Mouse (Mus musculus) stomach, embryonic 15.5 days (tissue): Measurements from ENCODE around the gene Mthfsl. TPM values are rescaled to one million over a fixed set of nuclear protein-coding genes. Genes with fewer than 3 reads are reported as not detected.
"Not testable (repeated sequence)": the region's sequence is repeated elsewhere in the genome, so short reads cannot be mapped to it uniquely, and the experiment has no call there.

Source experiments
- ATAC-seq: fragments of 200-750 bp; cut with Nextera tagmentation; 2 replicates; pipeline ENCODE4 v1.8.0; 2017; ENCODE audit warnings: low read depth, moderate number of reproducible peaks, moderate TSS enrichment; ENCODE audit not compliant: insufficient read depth, low FRiP score
- H3K27ac ChIP-seq: fragments of 300-500 bp; sonication (generic); 2 replicates; pipeline ENCODE4 v1.5.1; 2015; ENCODE audit warnings: mild to moderate bottlenecking, inconsistent platforms
- H3K27me3 ChIP-seq: fragments of 300-500 bp; sonication (generic); replicated peaks from 2 replicates; pipeline ENCODE4 v1.6.1; 2015; ENCODE audit warnings: inconsistent platforms
- H3K36me3 ChIP-seq: fragments of 300-500 bp; sonication (generic); 2 replicates; pipeline ENCODE4 v1.6.1; 2015; ENCODE audit warnings: inconsistent platforms
- H3K4me1 ChIP-seq: fragments of 300-500 bp; sonication (generic); 2 replicates; pipeline ENCODE4 v1.6.1; 2015; ENCODE audit warnings: inconsistent platforms
- H3K4me2 ChIP-seq: fragments of 300-500 bp; sonication (generic); 2 replicates; pipeline ENCODE4 v1.6.1; 2015; ENCODE audit warnings: mild to moderate bottlenecking, inconsistent platforms
- H3K4me3 ChIP-seq: fragments of 300-500 bp; sonication (generic); replicated peaks from 2 replicates; pipeline ENCODE4 v1.5.1; 2015; ENCODE audit warnings: inconsistent platforms
- H3K9ac ChIP-seq: fragments of 300-500 bp; sonication (generic); 2 replicates; pipeline ENCODE4 v1.6.1; 2015; ENCODE audit warnings: inconsistent platforms
- H3K9me3 ChIP-seq: fragments of 300-500 bp; sonication (generic); 2 replicates; pipeline ENCODE4 v1.6.1; 2016; ENCODE audit warnings: inconsistent platforms
- WGBS: fragments of 180-500 bp; shearing (Covaris S2); methylation state at CpG from one replicate; pipeline ENCODE4 v1.1.7; 2015; 5-methylcytosine and 5-hydroxymethylcytosine counted together
- polyA plus RNA-seq: library from polyadenylated mRNA; unstranded; fragments of >200 nt; fragmentation: Nextera tagmentation; extraction: Ambion mirVana; gene quantifications from 2 replicates; pipeline ENCODE4 v1.2.1, GENCODE M21; 2015

The Mthfsl gene
- polyA plus RNA-seq, 1 experiment from 2014 or later = 43.3 TPM

- ATAC-seq, H3K4me2 ChIP-seq, H3K4me1 ChIP-seq, H3K27ac ChIP-seq, H3K9ac ChIP-seq, H3K36me3 ChIP-seq, H3K9me3 ChIP-seq, H3K4me3 ChIP-seq, H3K27me3 ChIP-seq: not testable (repeated sequence)
- 26% methylated on average over 2 of the region's 2 CpGs for WGBS
Measured at GRCm38 (mm10) chr9:88718140-88718539, 2.0 kb downstream of the Mthfsl start.

- WGBS = 78% methylated on average over 5 of the region's 5 CpGs
- not testable (repeated sequence) for H3K36me3 ChIP-seq
Measured at GRCm38 (mm10) chr9:88714515-88714914, 5.6 kb downstream of the Mthfsl start.

GRCm38 (mm10) chr9:88712164-88712749, 7.8 kb downstream of the Mthfsl start:
- H3K4me3 ChIP-seq, H3K27ac ChIP-seq, ATAC-seq, H3K9me3 ChIP-seq, H3K27me3 ChIP-seq, H3K9ac ChIP-seq, H3K36me3 ChIP-seq, H3K4me2 ChIP-seq, H3K4me1 ChIP-seq: not testable (repeated sequence)
- WGBS = 68% methylated on average over 3 of the region's 3 CpGs

More at GRCm38 (mm10) chr9:88714515-88714914, 5.6 kb downstream of the Mthfsl start:
- H3K4me1 ChIP-seq, H3K4me3 ChIP-seq, H3K4me2 ChIP-seq, H3K9me3 ChIP-seq, H3K27ac ChIP-seq, H3K9ac ChIP-seq, ATAC-seq, H3K27me3 ChIP-seq: not testable (repeated sequence)

DNA sequence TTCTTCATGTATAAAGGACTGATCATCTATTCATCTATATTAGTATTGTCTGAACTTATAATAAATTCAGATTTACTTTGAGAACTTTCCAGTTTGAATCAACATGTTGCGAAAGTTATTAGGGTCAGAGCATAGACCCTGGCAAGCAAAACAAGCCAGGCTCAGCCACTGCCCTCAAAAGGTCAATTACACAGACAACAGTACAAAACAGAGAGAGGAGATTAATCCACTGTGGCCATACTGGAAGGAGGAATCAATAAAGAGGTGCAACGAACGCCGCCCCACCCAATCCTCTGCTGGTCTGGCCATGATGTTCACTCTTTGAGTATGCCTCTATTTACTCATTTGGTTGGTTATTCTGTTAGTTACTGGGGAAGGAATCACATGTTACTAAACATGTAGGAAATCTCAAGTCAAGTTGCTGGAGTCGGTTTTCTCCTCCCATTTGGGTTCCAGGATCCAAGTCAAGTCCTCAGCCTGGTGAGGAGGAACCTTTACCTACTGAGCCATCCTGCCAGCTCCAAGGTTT, 9.1 kb downstream of the Mthfsl start:
- not testable (repeated sequence) for H3K4me1 ChIP-seq, H3K27me3 ChIP-seq, H3K36me3 ChIP-seq, H3K4me3 ChIP-seq, H3K9me3 ChIP-seq, H3K4me2 ChIP-seq, ATAC-seq, H3K27ac ChIP-seq, H3K9ac ChIP-seq
- 93% methylated on average over 4 of the region's 5 CpGs for WGBS

DNA sequence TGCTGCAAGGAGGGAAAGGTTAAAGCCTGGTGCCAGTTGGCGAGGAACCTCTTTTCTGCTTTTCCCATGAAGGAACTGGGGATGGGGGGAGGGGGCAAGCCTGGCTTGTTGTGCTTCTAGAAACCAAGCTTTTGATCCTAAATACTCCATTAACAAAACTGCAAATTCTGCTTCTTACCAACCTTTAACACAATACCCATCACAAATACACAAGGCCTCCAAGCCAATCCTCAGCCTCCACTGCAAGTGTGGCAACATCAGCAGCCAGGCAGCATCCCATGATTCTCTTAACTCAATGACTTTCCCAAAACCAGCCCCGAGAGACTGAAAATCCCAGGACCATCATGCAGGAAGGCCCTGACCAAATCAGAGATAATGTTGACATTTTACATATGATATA, 9.7 kb downstream of the Mthfsl start:
- H3K9ac ChIP-seq, H3K36me3 ChIP-seq, H3K27me3 ChIP-seq, H3K27ac ChIP-seq, H3K4me1 ChIP-seq, H3K4me3 ChIP-seq, ATAC-seq, H3K4me2 ChIP-seq, H3K9me3 ChIP-seq: not testable (repeated sequence)
- WGBS = 78% methylated on average over 2 of the region's 2 CpGs

GRCm38 (mm10) chr9:88709794-88710193, 10.3 kb downstream of the Mthfsl start:
- H3K4me3 ChIP-seq, ATAC-seq, H3K27me3 ChIP-seq, H3K36me3 ChIP-seq, H3K9ac ChIP-seq, H3K27ac ChIP-seq, H3K4me2 ChIP-seq, H3K9me3 ChIP-seq, H3K4me1 ChIP-seq: not testable (repeated sequence)
- 61% methylated on average over 5 of the region's 5 CpGs for WGBS

- Histone ChIP-seq H3K27ac (no peak overlapping the region), H3K4me2 (no peak overlapping the region), H3K4me1 (no peaks in the 10 kb centered on the region), H3K27me3 (no peaks in the 10 kb centered on the region), H3K4me3 (no peak overlapping the region), H3K9ac (no peak overlapping the region), H3K36me3 (no peaks in the 10 kb centered on the region), H3K9me3 (no peaks in the 10 kb centered on the region)
- 78% methylated on average over 6 of the region's 6 CpGs for WGBS
- ATAC-seq = no peak
Measured at GRCm38 (mm10) chr9:88709304-88709703, 10.8 kb downstream of the Mthfsl start.

DNA sequence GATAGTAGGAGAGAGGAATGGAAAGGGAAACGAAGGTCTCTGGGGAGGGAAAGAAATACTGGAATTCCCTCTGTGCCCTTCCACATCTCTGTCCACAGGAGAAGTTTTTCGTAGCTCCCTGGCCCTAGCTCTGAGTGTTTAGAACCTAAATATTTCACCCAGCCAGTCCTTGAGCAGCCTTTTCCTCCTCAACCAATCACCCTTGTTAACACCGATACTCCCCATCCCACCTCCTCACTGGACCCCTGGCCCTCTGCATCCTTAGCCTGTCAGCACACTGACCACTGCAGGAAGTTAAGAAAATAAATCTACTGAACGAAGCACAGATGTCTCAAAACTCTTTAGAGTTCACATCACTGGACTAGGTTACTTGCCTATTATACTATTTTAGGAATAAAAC, 13.4 kb downstream of the Mthfsl start:
- ATAC-seq = no peak
- Histone ChIP-seq H3K4me1 (no peaks in the 10 kb centered on the region), H3K9me3 (no peaks in the 10 kb centered on the region), H3K27ac (no peak overlapping the region), H3K4me2 (no peak overlapping the region), H3K36me3 (no peaks in the 10 kb centered on the region), H3K9ac (no peak overlapping the region), H3K4me3 (no peak overlapping the region), H3K27me3 (no peaks in the 10 kb centered on the region)
- WGBS = 74% methylated on average over 4 of the region's 4 CpGs

DNA sequence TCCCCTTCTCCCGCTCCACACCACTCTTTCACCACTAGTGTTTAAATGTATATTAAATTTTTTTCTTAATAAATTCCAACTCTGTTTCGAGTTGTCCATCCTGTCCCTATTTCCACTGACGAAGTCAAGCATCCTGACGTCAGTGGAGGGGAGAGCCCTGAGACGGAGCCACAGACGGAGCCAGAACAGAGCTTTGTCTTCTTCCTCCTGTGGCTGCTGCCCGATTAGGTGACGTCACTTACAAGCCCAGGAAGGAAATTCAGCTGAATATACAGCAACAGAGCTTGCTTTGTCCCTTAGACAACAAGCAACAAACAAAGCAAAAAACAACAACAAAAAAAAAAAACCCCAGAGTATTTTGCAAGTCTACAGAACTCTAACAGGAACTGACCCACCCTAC, 14.9 kb downstream of the Mthfsl start:
- not testable (repeated sequence) for H3K9me3 ChIP-seq, H3K27ac ChIP-seq, H3K4me2 ChIP-seq, ATAC-seq, H3K4me1 ChIP-seq, H3K4me3 ChIP-seq, H3K27me3 ChIP-seq, H3K36me3 ChIP-seq, H3K9ac ChIP-seq
- WGBS = 75% methylated on average over 8 of the region's 8 CpGs

DNA sequence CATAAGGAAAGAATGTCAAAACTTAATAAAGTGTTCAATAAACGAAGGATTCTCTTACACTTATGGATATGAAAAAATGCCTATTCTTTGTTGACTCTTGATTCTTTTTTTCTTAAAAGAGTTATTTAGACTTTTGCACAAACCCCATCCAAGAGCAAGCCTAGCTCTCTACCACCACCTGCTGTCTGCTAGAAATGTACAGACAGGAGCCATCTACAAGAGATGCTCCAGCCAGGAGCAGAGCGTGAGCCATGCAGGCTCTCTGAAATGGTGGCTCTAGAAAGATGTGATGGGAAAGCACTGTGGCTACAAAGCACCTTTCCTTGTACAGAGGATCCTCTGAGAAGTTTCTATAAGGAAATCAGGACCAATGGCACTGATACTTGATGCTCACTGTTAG, 21.4 kb downstream of the Mthfsl start:
- not testable (repeated sequence) for H3K9me3 ChIP-seq, H3K4me1 ChIP-seq, H3K9ac ChIP-seq, H3K27me3 ChIP-seq, H3K4me3 ChIP-seq, H3K4me2 ChIP-seq, H3K27ac ChIP-seq, ATAC-seq, H3K36me3 ChIP-seq
- no CpG with 5 or more reads among the region's 2 CpGs for WGBS

DNA sequence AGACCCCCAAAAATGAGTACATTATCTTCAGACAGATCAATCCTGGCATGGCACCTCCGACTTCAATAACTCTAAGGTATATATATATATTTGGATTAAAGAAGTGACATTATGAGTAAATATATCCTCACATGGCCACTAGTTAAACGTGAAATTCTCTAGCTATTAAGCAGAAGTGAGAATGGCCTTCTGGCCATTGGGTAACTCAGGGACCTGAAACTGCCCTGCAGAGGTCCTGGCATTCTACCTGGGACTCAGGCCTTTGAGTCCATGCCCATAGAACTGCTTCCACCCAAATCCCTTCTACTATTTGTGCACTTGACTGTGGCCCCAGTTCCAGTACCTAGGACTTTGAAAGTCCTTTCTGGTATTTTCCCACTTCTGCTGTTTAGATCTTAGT, 28.8 kb downstream of the Mthfsl start:
- not testable (repeated sequence) for H3K4me3 ChIP-seq, H3K27ac ChIP-seq, H3K4me1 ChIP-seq, H3K9ac ChIP-seq, H3K9me3 ChIP-seq, H3K4me2 ChIP-seq, H3K36me3 ChIP-seq, ATAC-seq, H3K27me3 ChIP-seq
- 75% methylated on average over 2 of the region's 2 CpGs for WGBS

DNA sequence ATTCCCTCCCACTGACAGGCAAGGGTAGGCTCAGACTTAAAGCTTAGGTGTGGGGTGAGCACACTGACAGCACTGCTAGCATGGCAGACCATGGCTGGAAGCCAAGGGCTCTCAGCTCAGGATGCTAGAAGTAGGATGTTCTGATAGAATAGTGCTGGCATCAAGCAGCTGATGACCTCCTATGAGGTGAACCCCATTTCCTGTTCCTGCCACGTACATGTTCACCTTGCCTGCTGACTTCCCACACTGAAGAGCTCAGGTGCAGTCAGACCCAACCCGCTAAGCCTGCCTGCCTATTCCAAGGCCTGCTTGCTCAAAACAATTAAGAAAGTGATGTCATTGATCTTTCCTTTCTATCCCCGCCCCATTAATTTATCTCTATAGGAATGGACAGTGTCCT, 30.6 kb downstream of the Mthfsl start:
- H3K9ac ChIP-seq, H3K4me3 ChIP-seq, ATAC-seq, H3K36me3 ChIP-seq, H3K27me3 ChIP-seq, H3K27ac ChIP-seq, H3K4me1 ChIP-seq, H3K9me3 ChIP-seq, H3K4me2 ChIP-seq: not testable (repeated sequence)
- WGBS = 76% methylated on average over 3 of the region's 3 CpGs

GRCm38 (mm10) chr9:88686719-88687118, 33.4 kb downstream of the Mthfsl start:
- H3K27ac ChIP-seq, H3K36me3 ChIP-seq, ATAC-seq, H3K9ac ChIP-seq, H3K4me1 ChIP-seq, H3K9me3 ChIP-seq, H3K4me2 ChIP-seq, H3K4me3 ChIP-seq, H3K27me3 ChIP-seq: not testable (repeated sequence)
- 84% methylated on average over 1 of the region's 1 CpGs for WGBS
